Mouse (Mus musculus): ENCODE measurements at regions not wholly inside any gene's neighbourhood (a gene's known extent, or its start where the extent isn't known, plus 50 kb on each side); places are given as distances from the start of the nearest gene placed in this dataset.

GRCm38 (mm10) chr4:9027383-9027782, 788.5 kb upstream of the Car8 start:
- TF ChIP-seq GATA1 (IDR thresholded peaks at IDR 0.05; ENCODE audit: borderline replicate concordance, low read length) (no peak), FLI1 (IDR thresholded peaks at IDR 0.05; ENCODE audit: low read length) (no peak)

Measured in megakaryocyte, embryonic 14.5 days (primary cell).